Mouse (Mus musculus) embryo, embryonic 10.5 days (tissue): Measurements from ENCODE around the gene Ahsg.

Source experiments
- DNase-seq: peaks from one replicate; pipeline ENCODE4 v3.0.0-alpha.2; 2015; ENCODE audit warnings: low spot score

Gene Ahsg

DNA sequence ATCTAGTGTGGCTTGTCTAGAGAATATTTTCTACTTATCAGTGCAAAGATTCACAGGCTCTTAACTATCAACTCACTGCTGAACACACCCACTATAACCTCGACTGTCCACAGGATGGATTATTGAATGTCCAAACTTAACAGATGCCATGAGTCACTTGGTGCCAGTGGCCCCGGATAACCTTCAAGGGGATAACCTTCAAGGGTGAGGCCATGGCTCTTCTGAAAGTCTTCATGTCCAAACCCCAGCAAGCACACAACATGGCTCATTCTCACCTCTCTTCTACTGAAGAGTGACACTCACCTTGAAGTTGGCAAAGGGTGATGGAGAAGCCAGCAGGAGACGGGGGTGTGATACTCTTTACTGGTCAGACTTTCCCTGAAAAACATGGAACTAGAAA, 4.4 kb upstream of the Ahsg start:
- no peak for DNase-seq

DNA sequence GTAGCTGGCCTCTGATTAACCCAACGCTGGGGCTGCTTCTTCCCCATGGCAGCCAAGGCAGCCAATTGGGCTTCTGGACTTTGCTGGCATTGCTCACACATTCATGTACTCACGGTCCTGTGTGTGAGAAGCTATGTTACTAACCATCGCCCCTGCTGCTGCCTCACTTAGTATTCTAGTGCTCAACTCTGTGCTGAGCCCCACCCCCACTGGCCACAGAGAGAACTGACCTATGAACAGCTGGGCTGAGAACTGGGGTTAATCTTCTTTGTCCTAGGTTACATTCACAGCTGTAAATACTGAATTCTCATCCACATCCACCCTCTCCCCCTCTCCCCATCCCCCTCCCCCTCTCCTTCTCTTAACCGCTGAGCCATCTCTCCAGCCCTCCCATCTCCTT, 2.2 kb upstream of the Ahsg start:
- DNase-seq = peak; percentile 13

DNA sequence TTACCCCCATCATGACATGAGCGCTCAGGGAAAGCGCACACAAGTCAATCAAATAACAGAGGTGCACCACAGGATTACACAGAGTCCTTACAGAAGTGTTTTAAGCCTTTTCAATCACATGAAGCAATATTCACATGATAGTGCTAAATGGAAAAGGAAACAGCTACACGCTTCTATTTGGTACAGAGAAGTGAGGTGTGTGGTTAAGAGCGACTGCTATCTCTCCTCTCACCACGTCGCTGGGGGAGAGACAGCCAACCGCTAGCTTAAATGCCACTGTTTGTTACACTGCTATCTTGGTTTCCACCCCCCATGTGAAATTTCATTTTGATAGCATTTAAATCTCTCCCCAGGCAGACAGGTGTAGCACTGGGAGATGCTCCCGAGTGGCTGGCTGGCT, 1.4 kb upstream of the Ahsg start:
- DNase-seq = no peak

DNA sequence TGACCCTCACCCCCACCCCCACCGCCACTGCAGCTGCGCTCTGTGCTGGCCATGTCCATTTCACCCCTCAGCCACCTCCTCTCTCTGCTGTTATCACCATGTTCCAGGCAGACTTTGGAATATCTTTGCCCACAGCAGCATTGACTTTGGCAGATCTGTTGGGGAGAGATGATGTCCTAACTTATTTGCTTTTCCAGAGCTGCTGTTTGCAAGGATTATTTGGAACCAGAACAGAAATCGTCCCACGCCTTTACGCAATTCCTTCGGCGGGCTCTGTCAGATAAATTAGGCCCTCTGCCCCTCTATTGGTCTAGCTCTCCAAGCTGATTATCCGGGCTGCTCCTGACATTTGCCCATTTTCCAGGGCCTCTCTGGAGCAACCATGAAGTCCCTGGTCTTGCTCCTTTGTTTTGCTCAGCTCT, 667 bp downstream of the Ahsg start:
- DNase-seq = no peak

DNA sequence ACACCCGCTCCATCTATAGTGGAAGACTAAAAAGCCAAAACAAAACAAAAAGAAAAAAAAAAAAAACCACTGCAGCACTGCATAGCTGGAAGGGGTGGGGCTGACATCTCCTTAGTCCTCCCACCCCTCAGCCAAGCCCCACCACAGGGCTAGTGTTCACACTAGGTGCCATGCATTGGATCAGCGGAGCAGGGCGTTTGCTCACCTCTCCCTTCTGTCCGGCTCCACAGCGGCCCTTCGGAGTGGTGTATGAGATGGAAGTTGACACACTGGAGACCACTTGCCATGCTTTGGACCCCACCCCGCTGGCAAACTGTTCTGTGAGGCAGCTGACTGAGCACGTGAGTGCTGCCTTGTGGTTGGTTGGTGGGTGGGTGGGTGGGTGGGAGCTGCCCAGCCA, 3.0 kb downstream of the Ahsg start:
- DNase-seq = no peak

DNA sequence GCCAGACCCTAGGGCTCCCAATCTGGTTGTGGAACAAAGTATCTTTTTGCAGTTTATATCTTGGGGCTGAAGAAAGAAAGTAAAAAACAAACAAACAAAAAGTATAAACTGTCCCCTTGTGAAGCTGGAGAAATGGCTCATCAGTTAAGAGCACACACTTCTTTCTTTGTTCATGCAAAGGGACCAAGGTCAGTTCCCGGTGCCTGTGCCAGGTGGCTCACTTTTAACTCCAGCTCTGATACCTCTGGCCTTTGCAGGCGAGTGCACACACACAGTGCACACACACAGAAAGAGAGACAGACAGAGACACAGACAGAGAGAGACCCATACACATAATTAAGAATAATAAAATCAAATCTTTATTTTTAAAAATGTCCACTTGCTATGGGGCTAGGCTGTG, 5.5 kb downstream of the Ahsg start:
- DNase-seq = no peak

DNA sequence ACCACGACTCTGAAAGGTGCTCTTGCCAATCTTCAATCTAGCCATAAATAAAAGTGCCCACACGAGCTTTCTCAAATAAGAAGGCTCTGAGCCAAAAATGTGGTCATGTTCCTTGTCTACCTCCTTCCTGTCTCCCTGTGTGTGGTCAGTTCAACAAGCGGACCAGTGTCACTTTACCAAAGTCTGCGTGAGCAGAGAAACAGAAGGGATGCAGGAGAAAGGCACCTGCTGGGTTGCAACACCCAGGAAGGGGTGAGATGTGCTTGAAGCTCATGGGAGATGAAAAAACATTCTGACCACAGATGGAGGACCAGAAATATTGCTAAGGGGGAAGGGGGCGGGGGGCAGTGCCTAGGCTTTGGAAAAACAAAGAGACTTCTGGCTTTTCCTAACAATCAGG, 8.3 kb downstream of the Ahsg start:
- DNase-seq = no peak

DNA sequence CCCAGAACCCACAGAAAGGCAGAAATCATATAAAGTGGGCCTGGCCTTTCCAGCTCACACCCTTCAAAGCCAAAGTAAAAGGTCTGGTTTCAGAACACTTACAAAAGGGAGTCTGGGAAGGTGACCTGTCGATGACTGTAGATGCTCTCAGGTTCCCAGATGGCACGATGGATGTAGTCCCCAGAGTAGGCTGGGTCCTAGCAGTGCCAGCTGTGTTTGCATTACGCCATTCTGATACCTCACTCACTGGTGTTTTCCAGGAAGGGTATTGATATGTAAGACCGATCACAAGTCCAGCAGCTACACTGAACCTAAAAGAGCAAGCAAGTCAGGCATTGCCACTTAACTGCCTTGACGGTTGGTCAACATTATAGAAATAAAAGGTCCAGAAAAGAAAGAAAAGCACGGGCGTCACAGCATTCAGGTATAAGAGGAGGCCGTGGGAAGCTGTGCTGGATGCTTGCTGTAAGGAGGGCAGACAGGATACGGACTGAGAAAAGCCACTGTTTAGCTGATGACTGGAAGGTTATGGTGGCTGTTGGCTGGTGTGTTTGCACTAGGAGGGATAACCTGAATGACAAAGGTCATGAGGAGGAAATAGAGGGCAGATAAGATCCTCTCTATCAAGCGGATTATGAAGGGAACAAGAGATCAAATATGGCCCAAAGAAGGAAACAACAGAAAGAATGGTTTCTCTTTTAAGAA, 8.9 kb downstream of the Ahsg start:
- no peak for DNase-seq

DNA sequence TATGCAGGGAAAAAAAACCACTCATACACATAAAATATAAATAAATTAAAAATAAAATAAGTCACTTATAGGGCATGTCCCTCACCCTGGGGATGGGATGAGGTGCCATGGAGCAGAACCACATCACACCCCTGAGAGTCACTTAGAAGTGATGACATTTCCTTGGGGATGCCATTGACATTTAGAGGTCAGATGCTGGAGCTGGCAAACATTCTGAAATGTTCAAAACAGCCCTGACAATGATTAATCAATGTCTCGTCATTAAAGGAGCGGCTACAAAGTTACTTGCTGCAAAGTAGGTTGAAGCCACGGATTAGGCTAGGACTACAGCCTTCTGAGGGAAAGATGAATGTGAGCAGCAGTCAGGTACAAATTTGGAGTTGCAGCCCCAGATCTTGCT, 10.2 kb downstream of the Ahsg start:
- no peak for DNase-seq

DNA sequence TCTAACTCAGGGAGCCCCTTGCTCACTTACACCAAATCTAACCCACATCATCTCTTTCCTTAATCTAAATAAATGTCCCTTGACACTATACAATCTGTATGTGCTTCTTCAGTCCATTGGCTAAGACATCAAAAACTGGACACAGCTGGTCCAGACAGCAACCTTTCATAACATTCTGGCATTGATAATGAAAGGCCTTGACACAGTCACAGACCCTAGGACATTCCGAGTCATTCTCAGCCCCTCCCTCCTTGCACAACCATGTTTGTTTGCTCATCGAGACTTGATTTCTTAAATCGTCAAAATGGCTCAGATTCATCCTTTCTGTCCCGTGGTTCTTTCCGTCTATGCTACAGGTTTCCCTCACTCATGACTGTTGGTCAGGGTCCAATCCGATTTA, 18.2 kb downstream of the Ahsg start:
- no peak for DNase-seq

DNA sequence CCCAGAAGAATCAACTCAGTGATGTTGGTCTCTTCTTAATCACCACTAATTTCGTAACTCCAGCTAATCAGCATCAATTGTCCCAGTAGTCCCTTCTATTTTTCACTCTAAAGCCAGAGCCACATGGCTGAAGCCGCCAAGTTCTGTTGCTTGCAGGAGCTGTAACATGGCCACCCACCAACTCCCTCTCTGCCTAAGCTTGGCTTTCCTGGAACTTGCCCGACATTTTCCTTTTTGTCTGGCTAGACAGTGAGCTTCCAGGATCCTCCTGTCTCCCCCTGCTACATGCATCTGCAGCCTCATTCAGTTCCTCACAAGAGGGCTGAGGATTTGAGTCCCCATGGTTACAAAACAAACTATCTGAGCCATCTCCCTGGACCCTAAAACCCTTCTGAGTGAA, 20.9 kb downstream of the Ahsg start:
- DNase-seq = no peak

DNA sequence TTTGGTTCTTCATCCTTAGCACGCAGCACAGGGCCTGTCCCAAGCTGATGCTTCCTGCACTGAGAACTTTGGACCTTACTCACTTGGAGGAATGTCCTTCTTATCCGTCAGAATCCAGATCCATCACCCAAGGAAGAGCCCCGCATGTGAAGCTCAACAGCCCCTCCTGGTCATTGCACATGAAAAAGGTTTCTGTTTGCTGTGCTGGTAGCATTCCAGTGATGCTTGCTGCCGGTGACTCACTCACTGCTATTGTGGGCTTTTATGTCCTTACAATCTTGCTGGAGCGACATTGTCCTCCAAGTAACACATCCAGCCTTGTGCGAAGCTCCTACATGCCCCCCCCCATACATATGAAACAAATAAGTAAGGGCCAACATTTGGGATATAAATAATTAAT, 21.8 kb downstream of the Ahsg start:
- DNase-seq = no peak

DNA sequence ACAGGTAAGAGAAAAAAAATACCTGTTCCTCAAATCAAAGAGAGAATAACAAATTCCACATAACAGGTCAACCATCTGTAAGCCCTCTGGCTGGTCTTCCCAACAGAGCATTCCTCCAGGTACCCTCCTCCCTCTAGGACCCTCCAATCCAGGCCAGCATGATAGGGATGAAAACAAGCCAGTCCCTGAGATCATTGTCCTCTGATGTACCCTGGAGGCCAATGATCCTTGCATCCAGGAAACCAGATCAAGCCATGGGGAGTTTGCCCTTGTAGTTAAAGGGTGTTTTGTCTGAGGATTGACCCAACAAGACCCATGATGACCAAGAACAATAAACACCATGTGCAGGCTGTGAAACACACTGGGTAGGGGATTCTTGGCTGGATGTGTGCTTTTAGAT, 23.2 kb downstream of the Ahsg start:
- peak; percentile 3 for DNase-seq

DNA sequence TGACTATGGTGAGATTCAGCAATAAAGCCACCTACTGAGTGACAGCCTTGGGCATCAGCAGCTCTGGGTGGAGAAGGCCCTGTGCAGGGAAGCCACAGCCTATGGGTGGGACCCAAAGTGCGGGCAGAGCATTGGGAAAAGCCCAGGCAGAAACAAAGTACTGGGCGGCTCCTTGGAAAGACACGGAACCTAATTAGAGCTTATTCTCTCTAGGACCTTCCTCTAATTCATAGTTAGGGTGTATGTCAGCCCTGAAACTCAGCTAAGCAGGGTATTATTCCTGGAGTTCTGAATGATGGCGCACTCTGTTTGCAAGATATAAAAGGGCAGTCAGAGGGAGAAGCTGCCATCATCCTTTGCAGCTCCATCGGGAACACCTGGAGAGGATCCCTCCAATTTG, 27.0 kb downstream of the Ahsg start, which contains the start of gene Fetub:
Fetub (plus strand) TSS at position 301 of the 400 bp plus-strand sequence.
- DNase-seq = no peak

DNA sequence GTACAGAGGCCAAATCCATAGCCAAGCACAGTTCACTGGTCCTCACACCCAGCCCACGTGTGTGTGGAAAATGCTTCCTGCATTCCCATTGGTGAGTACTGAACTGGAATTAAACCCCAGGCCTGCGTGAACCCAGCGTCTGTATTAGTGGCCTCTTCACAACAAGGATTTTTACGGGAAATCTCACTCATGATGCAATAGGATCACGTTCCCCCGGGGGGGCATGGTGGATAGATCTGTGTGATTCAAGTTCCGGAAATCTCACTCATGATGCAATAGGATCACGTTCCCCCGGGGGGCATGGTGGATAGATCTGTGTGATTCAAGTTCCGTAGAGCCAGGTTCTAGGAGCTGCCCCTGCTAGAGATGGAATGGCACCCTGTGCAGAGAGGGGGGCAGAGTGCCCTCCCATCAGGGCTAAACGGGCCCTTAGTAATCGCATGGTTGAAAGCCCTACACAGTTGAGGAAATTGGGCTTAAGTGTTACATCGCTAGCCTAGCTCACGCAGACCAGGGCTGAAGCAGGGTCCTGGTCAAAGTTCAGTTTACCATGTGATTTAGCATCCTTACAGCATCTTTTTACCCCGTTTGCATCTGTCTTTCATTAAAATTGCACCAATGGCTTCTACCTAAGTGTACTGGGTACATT, 27.7 kb downstream of the Ahsg start:
- DNase-seq = peak; percentile 25

DNA sequence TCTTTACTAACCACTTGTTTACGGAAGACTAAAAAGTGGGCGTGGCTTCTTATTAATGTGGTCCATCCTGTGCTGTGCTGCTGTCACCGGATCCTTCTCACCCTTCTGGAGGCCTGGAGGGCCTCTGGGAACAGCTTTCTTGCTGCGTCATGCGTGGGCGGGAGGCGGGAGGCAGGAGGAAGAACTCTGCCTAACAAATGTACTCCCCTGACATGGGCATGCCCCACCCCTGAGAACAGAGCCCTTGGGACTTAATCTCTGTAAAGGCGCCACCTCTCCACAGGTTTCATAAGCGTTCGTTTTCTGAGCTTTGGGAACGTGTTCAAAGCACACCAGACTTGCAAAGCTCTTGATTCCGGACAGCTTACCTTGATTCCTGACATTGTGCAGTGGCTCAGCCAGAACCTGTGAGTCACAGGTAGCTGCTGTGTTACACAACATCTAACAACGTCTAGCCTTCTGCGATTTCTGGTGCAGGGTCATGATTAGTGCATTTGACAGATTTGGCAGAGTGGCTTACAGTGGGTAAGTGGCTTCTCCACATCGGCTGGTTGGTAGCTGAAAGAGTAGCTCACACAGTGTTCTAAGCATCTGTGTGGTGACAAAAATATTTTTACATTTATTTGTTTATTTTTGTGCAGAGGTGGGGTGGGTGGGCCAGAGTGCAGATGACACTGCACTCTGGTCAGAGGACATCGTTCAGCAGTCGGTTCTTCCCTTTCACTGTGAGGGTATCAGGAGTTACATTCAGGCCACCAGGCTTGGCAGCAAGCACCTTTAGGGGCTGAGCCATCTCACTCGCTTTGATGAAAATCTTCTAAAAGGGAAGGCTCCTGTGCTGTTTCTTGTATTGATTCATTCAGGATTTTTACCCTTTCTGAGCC, 29.1 kb downstream of the Ahsg start:
- peak; percentile 13 for DNase-seq

DNA sequence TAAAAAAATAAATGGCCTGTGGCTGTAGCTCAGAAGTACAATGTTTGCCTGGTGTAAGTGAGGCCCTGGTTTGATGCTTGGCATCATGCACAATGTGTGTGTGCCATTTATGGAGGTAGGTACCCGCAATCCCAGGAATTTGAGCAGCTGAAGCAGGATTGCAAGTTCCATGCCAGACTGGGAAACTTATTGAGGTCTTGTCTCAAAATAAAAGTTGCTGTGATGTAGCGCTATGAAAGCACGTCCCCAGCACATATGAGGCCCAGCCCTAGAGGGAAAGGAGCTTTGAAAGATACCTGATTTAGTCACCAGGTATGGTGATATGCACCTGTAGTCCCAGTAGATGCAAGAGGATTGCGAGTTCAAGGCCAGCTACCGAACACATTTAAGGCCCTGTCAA, 30.7 kb downstream of the Ahsg start:
- no peak for DNase-seq

DNA sequence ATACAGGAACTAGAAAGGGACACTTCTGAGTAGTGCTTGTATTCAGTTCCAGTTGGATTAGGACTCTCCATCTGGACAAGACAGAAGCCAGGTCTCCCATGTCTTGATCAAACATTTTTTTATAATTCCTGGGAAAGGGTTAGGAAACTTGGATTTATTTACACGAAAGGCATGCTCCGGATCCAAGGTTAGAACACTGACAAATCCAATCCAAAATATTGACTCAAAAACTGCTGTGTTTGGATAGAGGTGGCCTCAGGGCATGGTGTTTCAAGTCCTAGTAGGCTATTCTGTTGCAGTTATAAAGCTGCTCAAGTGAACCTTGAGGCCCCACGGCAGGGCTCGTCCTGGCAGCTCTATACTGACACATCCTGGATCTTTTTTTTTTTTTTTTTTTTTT, 31.4 kb downstream of the Ahsg start:
- DNase-seq = no peak

DNA sequence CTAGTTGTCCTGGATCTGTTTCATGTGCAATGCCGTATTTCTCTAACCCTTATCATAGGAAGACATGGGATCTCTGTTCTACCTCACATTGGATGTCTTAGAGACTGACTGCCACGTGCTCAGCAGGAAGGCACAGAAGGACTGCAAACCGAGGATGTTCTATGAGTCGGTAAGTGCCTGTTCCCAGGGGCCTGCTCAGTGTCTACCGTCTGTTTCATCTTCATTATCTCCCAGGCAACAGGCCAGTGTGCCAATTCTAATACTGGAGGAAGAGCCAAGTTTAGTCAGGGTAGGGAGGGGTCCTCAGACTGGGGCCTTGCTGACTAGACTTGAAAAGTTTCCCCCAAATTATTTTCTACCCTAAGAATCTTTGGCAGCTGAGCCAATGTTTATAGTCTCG, 38.5 kb downstream of the Ahsg start:
- no peak for DNase-seq

DNA sequence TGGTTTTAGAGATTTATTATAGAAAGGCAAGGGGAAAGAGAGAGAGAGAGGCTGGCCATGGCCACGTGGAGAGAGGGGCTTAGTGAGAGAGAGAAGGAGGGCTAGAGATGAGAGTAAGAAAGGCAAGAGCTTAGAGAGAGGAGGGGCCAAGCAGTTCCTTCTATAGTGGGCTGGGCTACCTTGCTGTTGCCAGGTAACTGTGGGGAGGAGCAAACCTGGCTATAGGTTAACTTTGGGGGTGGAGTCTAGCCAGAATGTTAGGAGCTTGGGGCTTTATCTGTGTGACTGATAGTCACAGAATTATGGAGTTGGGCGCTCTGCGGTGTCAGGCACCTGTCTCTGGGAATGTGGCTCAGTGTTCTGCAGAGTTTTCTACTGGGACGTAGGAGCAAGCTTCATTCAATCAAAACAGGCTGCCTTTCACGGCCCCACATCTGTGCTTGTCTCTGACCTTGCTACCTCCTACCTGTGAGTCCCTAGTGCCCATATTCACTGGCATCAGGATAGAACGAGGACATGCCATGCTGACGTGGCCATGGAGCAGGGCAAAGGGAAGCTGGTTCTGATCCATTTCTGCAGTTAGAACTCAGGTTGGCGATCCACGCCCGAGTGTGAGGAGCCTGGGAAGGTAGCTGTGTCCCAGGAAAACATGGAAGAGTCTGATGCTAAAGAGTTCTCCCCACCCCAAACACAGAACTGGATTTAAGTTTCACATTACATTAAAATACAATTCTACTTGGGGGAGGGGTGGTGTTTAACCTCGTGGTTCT, 40.5 kb downstream of the Ahsg start:
- no peak for DNase-seq

DNA sequence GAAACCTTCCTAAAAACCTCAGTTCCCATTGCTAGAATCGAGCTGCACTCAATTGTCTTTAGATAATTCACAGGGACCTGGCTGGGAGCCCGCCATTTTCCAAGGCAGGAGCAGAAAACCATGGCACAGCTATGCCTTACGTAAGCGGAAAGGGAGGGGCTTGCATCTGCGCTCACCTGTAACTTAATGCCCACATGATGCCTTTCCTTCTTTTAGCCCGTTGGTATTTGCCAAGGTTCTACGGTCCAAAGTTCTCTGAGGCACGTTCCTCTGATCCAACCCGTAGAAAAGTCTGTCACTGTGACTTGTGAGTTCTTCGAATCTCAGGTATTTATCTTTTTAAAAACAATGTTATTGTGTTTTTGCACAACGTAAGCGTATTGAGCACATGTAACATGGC, 46.6 kb downstream of the Ahsg start:
- no peak for DNase-seq

DNA sequence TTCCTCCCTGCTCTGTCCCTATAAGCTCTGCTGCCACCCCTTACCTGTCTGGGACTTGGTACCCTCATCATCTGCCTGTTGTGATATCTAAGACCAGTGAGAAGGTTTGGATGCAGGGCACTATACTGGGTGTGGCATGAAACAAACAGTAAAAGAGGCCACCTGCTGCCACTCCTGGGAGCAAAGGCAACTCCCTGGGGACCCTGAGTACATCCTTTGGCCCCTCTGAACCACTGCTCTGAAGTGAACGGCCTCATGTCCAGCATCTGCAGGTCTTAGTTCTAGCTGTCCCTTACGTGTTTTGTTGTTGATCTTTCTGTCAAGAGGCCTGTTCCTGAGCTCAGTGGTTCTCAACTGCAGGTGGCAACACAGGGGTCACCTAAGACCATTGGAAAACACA, 47.5 kb downstream of the Ahsg start:
- no peak for DNase-seq
